Mouse (Mus musculus): Measurements from ENCODE around the gene Dop1b.
A peak's percentile ranks its signal among the peaks of the same experiment; 100 is the strongest.

Gene Dop1b

DNA sequence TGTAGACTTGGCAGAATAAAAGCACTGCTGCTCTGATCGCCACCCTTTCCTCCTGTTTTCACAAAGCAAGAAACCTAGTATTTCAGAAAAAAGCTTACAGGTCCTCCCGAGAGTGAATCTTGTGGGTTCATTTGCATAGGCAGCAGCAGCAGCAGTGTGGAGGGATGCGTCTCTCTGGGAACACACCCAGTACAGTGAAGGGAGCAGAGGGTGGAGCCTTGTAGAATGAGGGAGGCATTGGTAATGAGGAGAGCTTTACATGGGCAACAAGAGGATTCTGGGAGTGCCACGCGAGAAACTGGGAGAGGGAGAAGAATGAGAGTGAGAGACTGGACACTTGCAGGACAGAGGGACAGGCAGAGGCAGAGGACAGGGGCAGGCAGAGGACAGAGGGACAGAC lies 2.7 kb downstream of the Dop1b start:
- DNase-seq = no peak

DNA sequence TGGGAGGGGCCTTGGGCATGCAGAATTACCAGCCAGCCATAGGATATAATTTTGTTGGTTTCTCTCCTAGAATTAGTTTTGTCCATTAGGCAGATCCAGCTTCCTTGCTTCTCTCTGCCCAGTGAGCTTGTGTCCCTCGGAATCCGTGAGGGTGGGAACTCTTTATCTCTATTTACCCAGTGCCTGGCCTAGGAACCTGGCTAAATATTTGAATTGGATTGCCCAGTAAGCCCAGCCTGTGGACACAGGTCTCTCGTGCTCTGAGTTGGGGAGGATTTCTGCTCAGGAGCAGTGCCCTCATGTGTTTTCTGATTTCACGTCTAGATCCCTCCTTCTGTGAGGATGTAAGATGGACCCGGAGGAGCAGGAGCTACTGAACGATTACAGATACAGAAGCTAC lies 4.1 kb downstream of the Dop1b start:
- DNase-seq = no peak

DNA sequence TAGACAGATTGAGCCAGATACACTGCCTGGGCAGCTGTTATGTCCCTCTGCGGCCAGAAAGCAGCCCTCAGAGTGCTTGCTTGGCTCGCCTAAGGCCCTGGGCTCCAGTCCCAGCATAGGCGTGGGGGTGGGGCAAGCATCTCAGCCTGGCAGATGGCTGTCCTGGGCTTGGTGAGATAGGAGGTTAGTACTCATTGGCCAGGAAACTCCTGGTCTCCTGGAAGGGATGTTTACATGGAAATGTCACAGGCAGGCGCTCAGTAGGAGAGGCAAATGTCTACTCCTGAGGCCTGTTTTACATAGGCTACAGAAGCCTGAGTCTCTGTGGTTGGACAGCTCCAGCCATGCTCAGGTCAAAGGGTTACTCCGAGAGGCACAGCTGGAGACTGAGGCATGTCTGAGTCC lies 5.6 kb downstream of the Dop1b start:
- DNase-seq = peak; percentile 90

GRCm38 (mm10) chr16:93721771-93722170 lies 10.1 kb downstream of the Dop1b start:
- peak; percentile 58 for DNase-seq

DNA sequence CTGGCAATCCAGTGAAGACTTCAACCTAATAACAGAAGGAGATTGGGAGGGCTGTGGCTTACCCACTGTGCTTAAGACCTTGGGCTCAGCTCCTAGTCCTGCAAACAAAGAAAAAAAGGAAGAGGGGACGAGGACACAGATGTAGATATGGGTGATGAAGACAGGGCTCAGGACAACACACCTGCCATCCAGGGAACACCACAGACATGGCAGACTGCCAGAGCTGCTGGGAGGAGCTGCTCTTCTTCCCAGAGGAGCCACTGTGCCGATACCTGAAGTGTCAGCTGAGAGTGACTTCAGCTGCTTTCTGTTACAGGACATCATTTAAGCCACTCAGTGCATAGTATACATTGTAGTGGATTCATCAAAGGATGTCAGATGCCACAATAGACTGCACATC lies 10.8 kb downstream of the Dop1b start:
- DNase-seq = no peak

DNA sequence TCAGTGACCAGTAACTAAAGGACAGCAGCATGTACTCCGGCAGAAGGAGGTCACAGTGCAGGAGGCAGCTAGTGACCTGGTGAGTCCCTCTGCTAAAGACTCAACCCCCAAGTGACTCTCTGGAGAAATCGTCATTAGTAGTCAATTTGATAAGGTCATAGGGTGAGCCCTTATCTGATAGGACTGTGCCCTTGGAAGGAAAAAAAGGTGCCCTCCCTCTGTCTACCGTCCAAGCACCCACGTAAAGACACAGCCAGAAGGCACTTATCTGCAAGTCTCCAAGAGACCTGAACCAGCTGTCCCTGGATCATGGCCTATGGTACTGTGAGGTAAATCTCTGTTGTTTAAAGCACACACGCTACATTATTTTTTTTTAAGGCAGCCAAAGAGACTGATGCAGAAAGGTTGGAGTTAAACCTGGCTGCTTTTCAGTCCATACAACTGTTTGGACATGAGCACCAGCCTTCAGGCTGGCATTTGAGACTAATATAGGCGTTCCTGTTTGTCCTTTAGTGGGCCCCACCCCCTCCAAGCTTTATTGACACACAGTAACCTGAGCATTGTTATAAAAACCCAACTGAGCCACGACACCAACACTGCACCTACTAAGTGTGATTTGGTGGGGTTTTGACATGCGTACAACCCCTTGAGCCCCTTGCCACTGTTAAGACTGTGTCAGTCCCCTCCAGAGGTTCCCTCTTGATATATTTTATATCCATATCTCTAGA lies 13.9 kb downstream of the Dop1b start:
- no peak for DNase-seq

DNA sequence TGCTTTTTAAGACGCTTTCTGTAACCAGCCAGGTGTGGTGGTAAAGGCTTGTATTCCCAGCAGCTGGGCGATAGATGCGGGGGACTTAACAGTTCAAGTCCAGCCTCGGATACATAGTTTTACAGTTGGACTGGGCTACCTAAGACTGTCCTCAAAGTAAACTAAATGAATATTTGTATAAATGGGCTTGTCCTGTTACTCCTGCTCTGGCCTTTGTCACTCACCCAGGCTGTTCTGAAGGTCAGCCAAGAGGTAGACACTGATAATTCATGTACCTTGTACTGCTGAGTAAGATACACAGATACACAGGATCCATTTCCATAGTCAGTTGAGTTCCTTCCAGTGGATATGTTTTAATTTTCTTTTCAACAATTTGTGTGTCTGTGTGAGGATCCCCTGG lies 14.5 kb downstream of the Dop1b start:
- DNase-seq = no peak

- DNase-seq = peak; percentile 13
Observed at GRCm38 (mm10) chr16:93728676-93729075, 17.0 kb downstream of the Dop1b start.

- no peak for DNase-seq
Observed at GRCm38 (mm10) chr16:93729801-93730721, 18.4 kb downstream of the Dop1b start.

GRCm38 (mm10) chr16:93731310-93731709 lies 19.6 kb downstream of the Dop1b start:
- DNase-seq = no peak

DNA sequence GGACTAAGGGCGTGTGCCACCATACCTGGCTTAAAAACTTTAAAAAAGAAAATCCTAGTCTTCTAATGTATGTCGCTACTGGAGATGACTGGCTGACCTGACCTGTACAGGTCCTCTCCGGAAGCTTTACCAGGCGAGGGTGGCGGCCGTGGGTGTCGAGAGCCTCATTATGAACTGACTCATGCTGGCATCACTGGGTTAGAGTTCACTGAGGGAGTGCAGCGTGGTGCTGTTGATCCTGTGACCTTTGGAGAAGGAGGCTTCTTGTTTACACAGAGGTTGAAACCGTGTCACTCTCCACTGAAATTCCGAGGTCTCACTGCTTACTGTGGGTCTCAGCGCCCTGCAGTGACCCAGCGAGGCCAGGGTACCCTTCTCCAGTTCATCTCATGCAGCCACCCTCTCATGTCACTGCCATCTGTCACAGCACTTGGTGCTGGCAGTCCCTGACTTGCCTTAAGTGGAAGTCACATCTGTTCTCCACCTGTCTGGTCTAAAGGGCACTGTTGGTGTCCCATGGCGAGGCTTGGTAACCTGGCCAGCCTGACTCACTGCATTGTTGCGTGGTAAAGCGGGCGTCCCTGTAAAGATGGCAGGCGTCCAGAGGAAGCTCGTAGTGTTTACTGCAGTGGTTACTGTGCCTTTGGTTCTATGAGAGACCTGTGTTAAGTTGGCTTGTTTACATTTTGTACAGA lies 21.3 kb downstream of the Dop1b start:
- DNase-seq = no peak

GRCm38 (mm10) chr16:93739251-93739650 lies 27.5 kb downstream of the Dop1b start:
- no peak for DNase-seq

- no peak for DNase-seq
Observed at GRCm38 (mm10) chr16:93742903-93743302, 31.2 kb downstream of the Dop1b start.

DNA sequence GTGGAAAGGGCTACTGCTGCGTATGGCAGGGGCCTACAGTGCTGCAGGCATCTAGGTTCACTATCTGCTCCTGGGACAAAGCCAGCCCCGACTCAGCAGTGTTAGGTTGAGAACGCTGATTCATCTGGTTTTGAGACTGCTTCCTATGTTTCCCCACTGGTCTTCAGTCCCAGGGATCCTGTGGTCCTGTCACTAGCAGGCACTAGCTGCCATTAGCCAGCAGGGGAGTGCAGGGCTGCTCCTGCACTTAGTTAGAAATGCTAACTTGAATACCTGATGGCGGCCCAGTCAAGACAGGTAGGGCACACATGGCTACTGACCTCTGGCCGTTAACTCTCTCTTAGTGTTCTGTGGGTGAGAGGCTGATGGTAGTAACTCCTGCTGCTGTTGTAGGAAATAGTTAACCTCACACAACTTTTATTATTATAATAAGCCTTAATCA lies 32.4 kb downstream of the Dop1b start:
- no peak for DNase-seq

DNA sequence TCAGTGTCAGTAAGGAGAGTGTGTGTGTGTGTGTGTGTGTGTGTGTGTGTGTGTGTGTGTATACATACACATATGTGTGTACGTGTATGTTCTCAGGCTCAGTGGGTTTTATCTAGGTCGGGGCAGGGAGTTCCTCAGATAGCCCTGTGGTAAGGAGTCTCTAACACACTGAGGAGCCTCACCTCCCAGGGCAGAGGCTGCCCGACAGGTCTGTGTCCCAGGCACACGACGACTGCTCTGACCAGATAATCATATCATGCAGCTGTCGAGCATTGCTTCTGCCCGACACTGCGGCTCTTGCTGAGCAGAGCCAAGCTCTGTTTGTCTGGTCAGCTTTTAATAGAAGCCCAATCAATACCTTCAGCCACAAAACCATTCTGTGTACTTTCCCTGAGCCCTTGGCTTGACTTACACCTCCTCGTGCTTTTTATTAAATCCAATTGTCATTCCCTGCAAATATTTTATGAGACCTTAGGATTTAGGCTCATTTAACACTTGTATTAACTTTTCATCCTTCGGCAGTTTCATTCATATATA lies 33.2 kb downstream of the Dop1b start:
- DNase-seq = no peak

- no peak for DNase-seq
Observed at GRCm38 (mm10) chr16:93746397-93746796, 34.7 kb downstream of the Dop1b start.

DNA sequence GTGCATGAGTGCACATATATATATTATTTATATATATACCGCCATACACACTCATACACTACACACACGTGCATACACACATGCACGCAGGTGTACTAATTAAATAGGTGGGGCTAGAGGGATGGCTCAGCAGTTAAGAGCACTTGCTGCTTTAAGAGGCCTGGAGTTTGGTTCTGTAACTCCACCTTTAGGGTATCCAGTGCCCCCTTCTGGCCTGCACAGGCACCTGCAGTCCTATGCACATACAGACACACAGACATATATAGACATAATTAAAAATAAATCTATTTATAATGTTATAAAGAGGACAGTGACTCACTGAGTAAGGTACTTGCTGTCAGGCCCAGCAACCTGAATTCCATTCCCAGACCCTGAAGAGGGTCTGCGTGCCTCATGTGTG lies 35.3 kb downstream of the Dop1b start:
- peak; percentile 51 for DNase-seq

- DNase-seq = no peak
Observed at GRCm38 (mm10) chr16:93747421-93747820, 35.7 kb downstream of the Dop1b start.

DNA sequence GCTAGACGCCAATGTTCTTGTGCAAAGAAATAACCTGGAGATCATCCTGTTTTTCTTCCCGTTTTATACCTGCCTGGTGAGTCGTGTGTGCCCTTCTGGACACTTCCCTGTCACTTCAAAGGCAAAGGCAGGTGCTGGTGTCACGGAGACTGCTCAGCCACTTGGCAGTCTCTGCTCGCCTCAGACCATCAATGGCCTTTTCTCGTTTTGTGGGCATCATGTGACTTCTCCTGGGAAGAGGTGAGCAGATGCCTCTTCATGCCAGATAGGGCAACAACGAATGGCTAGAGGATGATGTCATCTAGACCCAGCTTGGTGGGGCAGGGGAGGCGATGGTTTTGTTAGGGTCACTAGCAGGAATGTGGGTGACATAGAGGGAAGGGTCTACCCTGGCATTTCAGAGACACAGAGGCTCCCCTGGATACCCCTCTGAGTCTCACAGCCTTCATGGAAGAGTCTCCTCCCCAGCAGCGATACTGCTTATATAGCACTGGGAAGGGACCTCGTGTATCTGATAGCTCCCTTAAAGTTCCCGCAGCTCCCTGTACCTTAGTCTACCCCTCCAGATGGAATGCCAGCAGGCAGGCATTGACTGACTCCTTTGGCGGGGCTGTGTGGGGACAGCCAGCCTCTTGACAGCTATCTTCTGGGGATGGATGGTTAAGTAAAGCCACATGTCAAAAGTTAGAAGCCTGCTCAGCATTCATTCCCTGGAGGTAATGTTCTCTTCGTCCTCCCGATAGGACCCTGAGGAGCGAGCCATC lies 37.6 kb downstream of the Dop1b start:
- DNase-seq = no peak

GRCm38 (mm10) chr16:93750464-93750863 lies 38.8 kb downstream of the Dop1b start:
- no peak for DNase-seq

DNA sequence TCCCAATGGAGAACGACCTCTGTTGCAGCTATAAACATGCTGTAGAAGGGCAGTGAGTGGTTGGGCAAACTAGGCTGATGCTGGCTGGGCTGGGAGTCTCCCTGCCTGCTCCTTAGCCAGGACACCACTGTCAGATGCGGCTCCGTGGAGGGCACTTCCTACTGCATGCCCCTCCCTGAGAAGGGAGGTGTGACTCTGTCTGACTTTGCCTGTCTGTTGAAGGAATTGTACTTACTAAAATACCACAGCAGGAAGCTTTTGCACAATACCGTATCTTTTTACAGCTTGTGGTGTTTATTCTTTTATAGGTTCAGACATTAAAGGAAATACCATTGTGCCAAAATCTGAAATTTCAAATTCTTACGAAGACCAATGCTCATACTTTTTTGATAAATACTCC lies 40.1 kb downstream of the Dop1b start:
- no peak for DNase-seq

GRCm38 (mm10) chr16:93756622-93757021 lies 44.9 kb downstream of the Dop1b start:
- DNase-seq = no peak
